Mouse (Mus musculus) hindlimb bud, embryonic 11.5 days (tissue): ENCODE data around the gene Zzz3.
A peak's percentile ranks its signal among the peaks of the same experiment; 100 is the strongest.

Experiments
- DNase-seq: peaks from one replicate; pipeline ENCODE4 v3.0.0-alpha.2; 2012; ENCODE audit warnings: low read depth, low spot score; ENCODE audit errors: extremely low spot score

Zzz3 gene

GRCm38 (mm10) chr3:152395350-152396277 is at the start of gene Zzz3:
Gene Zzz3 (plus strand): TSS chr3:152395473.
- DNase-seq = peak; percentile 49

- DNase-seq = peak; percentile 63
These were observed 49.3 kb upstream of the Zzz3 start, which contains the start of gene Usp33 for GRCm38 (mm10) chr3:152345732-152346632. Gene Usp33 (plus strand): TSS chr3:152346478.

GRCm38 (mm10) chr3:152346633-152347141 is 48.6 kb upstream of the Zzz3 start:
- no peak for DNase-seq

- DNase-seq = no peak
These were observed 48.0 kb upstream of the Zzz3 start for GRCm38 (mm10) chr3:152347227-152347626.

GRCm38 (mm10) chr3:152348011-152348830 is 47.1 kb upstream of the Zzz3 start:
- DNase-seq = no peak

- no peak for DNase-seq
These were observed 44.8 kb upstream of the Zzz3 start for GRCm38 (mm10) chr3:152350431-152350830.

- no peak for DNase-seq
These were observed 44.3 kb upstream of the Zzz3 start for GRCm38 (mm10) chr3:152350966-152351365.

GRCm38 (mm10) chr3:152352289-152352688 is 43.0 kb upstream of the Zzz3 start:
- no peak for DNase-seq

GRCm38 (mm10) chr3:152353434-152354177 is 41.7 kb upstream of the Zzz3 start:
- no peak for DNase-seq

GRCm38 (mm10) chr3:152355361-152355760 is 39.9 kb upstream of the Zzz3 start:
- DNase-seq = no peak

GRCm38 (mm10) chr3:152356751-152357150 is 38.5 kb upstream of the Zzz3 start:
- DNase-seq = no peak

GRCm38 (mm10) chr3:152359151-152359550 is 36.1 kb upstream of the Zzz3 start:
- DNase-seq = no peak

- DNase-seq = no peak
These were observed 31.1 kb upstream of the Zzz3 start for GRCm38 (mm10) chr3:152364181-152364580.

- DNase-seq = no peak
These were observed 19.2 kb upstream of the Zzz3 start for GRCm38 (mm10) chr3:152376063-152376462.

GRCm38 (mm10) chr3:152384106-152384505 is 11.2 kb upstream of the Zzz3 start:
- no peak for DNase-seq

- DNase-seq = peak; percentile 93
These were observed 1.2 kb downstream of the Zzz3 start for GRCm38 (mm10) chr3:152396278-152396987.

GRCm38 (mm10) chr3:152396988-152397314 is 1.7 kb downstream of the Zzz3 start:
- no peak for DNase-seq

GRCm38 (mm10) chr3:152397335-152397940 is 2.2 kb downstream of the Zzz3 start:
- DNase-seq = no peak

GRCm38 (mm10) chr3:152400441-152400840 is 5.2 kb downstream of the Zzz3 start:
- no peak for DNase-seq
